Mouse (Mus musculus): Measurements from ENCODE around the gene Pycr2.

GRCm38 (mm10) chr1:180956973-180957381, 52.9 kb downstream of the Pycr2 start:
- TF ChIP-seq CTCF (IDR thresholded peaks at IDR 0.05; ENCODE audit: extremely low read depth, insufficient read length, insufficient replicate concordance, low read depth, low read length) (no peak), POLR2A (IDR thresholded peaks at IDR 0.05; ENCODE audit: low read depth, low read length) (no peak)

Measured in small intestine, adult 2 months (tissue).